Comparison of ENCODE assay signal across 14 mouse cellular contexts in genomic region chr17:27231146-27231503, GRCm38 (mm10). TPM values are rescaled to one million over a fixed set of nuclear protein-coding genes. Genes with fewer than 3 reads are reported as not detected.
A peak's percentile ranks its signal among the peaks of the same experiment; 100 is the strongest.
DNase-seq lines count a peak whose midpoint lies in the region; ATAC-seq and TF ChIP-seq lines count a peak whose summit lies in the region.
"Had no signal": no experiment of that assay in that cellular context is flagged by ENCODE, and none has a peak within 500 bp of the region (broad histone marks: within the 10 kb centered on the region; RNA-seq: fewer than 3 reads in every experiment).

No protein-coding gene starts in this region.

- H3K9ac ChIP-seq in intestine, postnatal 0 days (ENCODE audit: low read depth, low read length), result no peak overlapping the region
- H3K9ac ChIP-seq: embryonic facial prominence, embryonic 13.5 days; forebrain, embryonic 12.5 days had no signal

- no peak overlapping the region for H3K4me2 ChIP-seq in intestine, postnatal 0 days (replicated peaks; ENCODE audit: low read depth)
- H3K4me2 ChIP-seq: embryonic facial prominence, embryonic 13.5 days; forebrain, embryonic 12.5 days had no signal

- no peaks in the 10 kb centered on the region; the same call in 1 of the 2 replicates for H3K27me3 ChIP-seq in intestine, postnatal 0 days (replicated peaks; ENCODE audit: control insufficient read depth, insufficient read depth, low read length)

- H3K36me3 ChIP-seq in intestine, postnatal 0 days (ENCODE audit: control insufficient read depth, insufficient read depth), result no peaks in the 10 kb centered on the region
- H3K36me3 ChIP-seq: embryonic facial prominence, embryonic 13.5 days; forebrain, embryonic 12.5 days had no signal

- intact Hi-C loops in gastrocnemius, postnatal 14 days (cut with DNase I; ENCODE audit: low total_unique reads), result no loop called here
- intact Hi-C loops in gastrocnemius, postnatal 36 days (cut with DNase I), result no loop called here
- intact Hi-C loops in left cerebral cortex, postnatal 10 days (cut with DNase I), result no loop called here

- H3K9me3 ChIP-seq in intestine, postnatal 0 days (ENCODE audit: control insufficient read depth), result no peaks in the 10 kb centered on the region
- H3K9me3 ChIP-seq: embryonic facial prominence, embryonic 13.5 days; forebrain, embryonic 12.5 days had no signal

- H3K4me1 ChIP-seq in intestine, postnatal 0 days (replicated peaks; ENCODE audit: control insufficient read depth, insufficient read depth, low read length), result no peaks in the 10 kb centered on the region

- TF ChIP-seq CTCF in layer of hippocampus, adult 2 months (conservative IDR thresholded peaks at IDR 0.05), result no peak
- TF ChIP-seq CTCF in intestine, postnatal 0 days (IDR thresholded peaks at IDR 0.05; ENCODE audit: low read depth), result no peak

- 57% methylated on average over 5 of the region's 6 CpGs for WGBS in intestine, postnatal 0 days

- no peak overlapping the region for H3K4me3 ChIP-seq in layer of hippocampus, adult 2 months
- no peak overlapping the region for H3K4me3 ChIP-seq in intestine, postnatal 0 days (ENCODE audit: low read depth, low read length)
- H3K4me3 ChIP-seq: embryonic facial prominence, embryonic 13.5 days; forebrain, embryonic 12.5 days; heart, adult 2 months had no signal

- ATAC-seq in intestine, postnatal 0 days, result no peak

- DNase-seq in gastrocnemius, postnatal 14 days, result peak; percentile 59
- no peak for DNase-seq in gastrocnemius, postnatal 36 days
- peak; percentile 57 to 78 for DNase-seq in layer of hippocampus, adult 2 months (ENCODE audit: low spot score in 2 of 2)
- DNase-seq in left cerebral cortex, postnatal 10 days (ENCODE audit: extremely low spot score in 1 of 2, low spot score in 2 of 2), result peak; percentile 69 to 74
- DNase-seq in telencephalon, adult 2 months (ENCODE audit: low read depth, low spot score), result peak; percentile 69
- DNase-seq in lung, postnatal 10 days, result no peak
- no peak for DNase-seq in kidney, adult 8-10 months
- DNase-seq: heart, adult 2 months; heart, postnatal 14 days; kidney, postnatal 10 days; thymus, postnatal 14 days had no signal

- H3K27ac ChIP-seq in layer of hippocampus, adult 2 months, result no peak overlapping the region
- no peak overlapping the region for H3K27ac ChIP-seq in intestine, postnatal 0 days (ENCODE audit: low read depth, low read length)
- H3K27ac ChIP-seq: embryonic facial prominence, embryonic 13.5 days; forebrain, embryonic 12.5 days; heart, adult 2 months had no signal

RNA-seq across cellular contexts. Expression of gene Lemd2, which starts 26.9 kb away (rescaled TPM):
- 10 to 100 TPM; 17.8 to 18.0 TPM for total RNA-seq in gastrocnemius, postnatal 14 days (2021)
- 10 to 100 TPM; 17.8 to 20.4 TPM for total RNA-seq in gastrocnemius, postnatal 36 days (2021)
- 10 to 100 TPM; 44.6 to 44.7 TPM for total RNA-seq in layer of hippocampus, adult 2 months (2021)
- total RNA-seq in left cerebral cortex, postnatal 10 days (2021), result 10 to 100 TPM; 47.1 to 50.0 TPM
- polyA plus RNA-seq in intestine, postnatal 0 days (2015; fragmentation: Nextera tagmentation; extraction: Ambion mirVana), result 9.9 and 10.1 TPM in 2 replicates

Comparison
In these comparisons a context has a peak if more than half of its experiments do, and no peak if none do; other contexts are left out.
1. DNase-seq: peak in gastrocnemius, postnatal 14 days (single experiment), layer of hippocampus, adult 2 months (2 of 2), left cerebral cortex, postnatal 10 days (2 of 2) and telencephalon, adult 2 months (single experiment); none in gastrocnemius, postnatal 36 days (0 of 2), lung, postnatal 10 days (single experiment) and kidney, adult 8-10 months (0 of 2).